Mouse (Mus musculus) G1E (cell line): ENCODE data around the gene Ttc1.

Experiments
- CTCF ChIP-seq: IDR thresholded peaks from 2 replicates; pipeline ENCODE4 v1.5.1; 2012; ENCODE audit warnings: low read depth, low read length, inconsistent platforms, mixed read lengths
- POLR2AphosphoS5 ChIP-seq: IDR thresholded peaks from 2 replicates; pipeline ENCODE4 v1.6.1; 2012; ENCODE audit warnings: low read depth, low read length, inconsistent platforms; ENCODE audit not compliant: insufficient replicate concordance

GRCm38 (mm10) chr11:43698621-43699020, 49.2 kb downstream of the Ttc1 start:
- TF ChIP-seq CTCF (no peak), POLR2AphosphoS5 (no peak)
